Mouse (Mus musculus): ENCODE data around the gene Vmn1r40. TPM values are rescaled to one million over a fixed set of nuclear protein-coding genes. Genes with fewer than 3 reads are reported as not detected.

Vmn1r40 gene
- not detected in 2 replicates for polyA plus RNA-seq (2014; fragmentation: Nextera tagmentation; extraction: Ambion mirVana)

DNA sequence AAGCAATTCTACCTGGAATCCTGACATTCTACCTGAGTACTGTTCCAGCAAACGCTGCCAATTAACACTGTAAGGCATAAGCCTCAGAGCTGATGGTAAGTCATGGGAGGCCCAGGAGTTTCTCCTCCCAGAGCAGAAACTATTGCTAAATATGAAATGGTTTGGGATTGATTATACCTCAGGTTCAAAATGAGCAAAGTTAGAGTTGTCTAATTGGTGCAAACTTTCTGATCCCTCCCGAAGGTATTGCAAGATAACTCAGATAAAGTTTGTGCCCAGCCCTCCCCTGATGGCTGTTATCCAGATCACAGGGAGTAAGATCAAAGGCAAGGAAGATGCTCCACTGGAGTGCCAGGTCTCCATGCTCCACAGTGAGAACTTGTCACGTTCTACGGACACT lies at the start of gene Vmn1r40:
Gene Vmn1r40, plus strand, starts transcription at position 301 of the 400 bp plus-strand sequence.
- no peak for DNase-seq
- Histone ChIP-seq H3K27me3 (ENCODE audit: control insufficient read depth, insufficient read depth, low read length) (no peaks in the 10 kb centered on the region), H3K4me1 (ENCODE audit: control insufficient read depth, insufficient read depth, low read length) (no peaks in the 10 kb centered on the region), H3K4me2 (ENCODE audit: low read length) (no peak within 1 kb of the TSS), H3K9ac (replicated peaks; ENCODE audit: low read length) (no peak within 1 kb of the TSS), H3K9me3 (ENCODE audit: control insufficient read depth, low read length) (no peaks in the 10 kb centered on the region), H3K4me3 (replicated peaks; ENCODE audit: low read depth, low read length) (no peak within 1 kb of the TSS), H3K27ac (replicated peaks; ENCODE audit: low read depth, low read length) (no peak within 1 kb of the TSS), H3K36me3 (ENCODE audit: control insufficient read depth, insufficient read depth, low read length) (no peaks in the 10 kb centered on the region)
- no peak for ATAC-seq (ENCODE audit: low FRiP score, low TSS enrichment)
- WGBS: 86% methylated on average over 4 of the region's 4 CpGs

DNA sequence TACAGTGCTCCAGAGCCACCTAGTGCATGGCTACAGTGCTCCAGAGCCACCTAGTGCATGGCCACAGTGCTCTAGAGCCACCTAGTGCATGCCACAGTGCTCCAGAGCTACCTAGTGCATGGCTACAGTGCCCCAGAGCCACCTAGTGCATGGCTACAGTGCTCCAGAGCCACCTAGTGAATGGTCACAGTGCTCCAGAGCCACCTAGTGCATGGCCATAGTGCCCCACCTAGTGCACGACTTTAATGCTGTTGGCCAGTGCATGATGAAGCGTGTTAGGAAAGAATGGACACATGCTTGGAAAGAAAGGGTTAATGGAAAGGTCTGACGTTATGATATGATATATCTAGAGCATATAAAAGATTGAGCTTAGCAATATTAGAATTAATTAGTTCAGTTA lies 49.0 kb upstream of the Vmn1r40 start:
- H3K36me3 ChIP-seq (ENCODE audit: control insufficient read depth, insufficient read depth, low read length): peaks cover 30% of the 10 kb centered on the region
- 84% methylated on average over 3 of the region's 3 CpGs for WGBS
- no peak for DNase-seq

DNA sequence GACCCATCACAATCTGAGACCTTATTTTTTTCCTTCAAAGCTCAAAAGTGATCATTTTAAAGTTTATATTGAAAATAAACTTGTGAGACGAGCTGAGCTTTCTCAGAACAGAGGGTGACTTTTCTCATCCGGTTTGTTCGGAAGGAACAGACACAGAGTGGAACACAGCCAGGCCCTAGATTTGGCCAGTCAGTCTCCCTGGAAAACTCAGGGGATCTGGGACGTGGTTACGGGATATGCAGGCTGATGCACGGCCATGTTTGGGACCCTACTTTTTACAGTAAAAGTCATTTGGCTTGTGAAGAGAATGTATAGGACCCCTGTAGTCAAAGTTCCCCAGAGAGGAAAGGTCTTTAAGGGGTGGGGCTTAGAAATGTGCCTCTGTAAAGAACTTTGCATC lies 48.4 kb upstream of the Vmn1r40 start:
- WGBS: 91% methylated on average over 6 of the region's 6 CpGs
- no peak overlapping the region for H3K4me2 ChIP-seq (ENCODE audit: low read length)
- no peak for ATAC-seq (ENCODE audit: low FRiP score, low TSS enrichment)
- H3K27me3 ChIP-seq (ENCODE audit: control insufficient read depth, insufficient read depth, low read length): no peaks in the 10 kb centered on the region
- no peaks in the 10 kb centered on the region for H3K4me1 ChIP-seq (ENCODE audit: control insufficient read depth, insufficient read depth, low read length)
- H3K9ac ChIP-seq (replicated peaks; ENCODE audit: low read length): no peak overlapping the region
- no peak overlapping the region for H3K4me3 ChIP-seq (replicated peaks; ENCODE audit: low read depth, low read length)
- H3K36me3 ChIP-seq (ENCODE audit: control insufficient read depth, insufficient read depth, low read length): peaks cover 33% of the 10 kb centered on the region
- H3K27ac ChIP-seq (replicated peaks; ENCODE audit: low read depth, low read length): no peak overlapping the region
- H3K9me3 ChIP-seq (ENCODE audit: control insufficient read depth, low read length): no peaks in the 10 kb centered on the region
- DNase-seq: no peak

More for the DNA sequence above, 49.0 kb upstream of the Vmn1r40 start:
- no peak for ATAC-seq (ENCODE audit: low FRiP score, low TSS enrichment)
- H3K9ac ChIP-seq (replicated peaks; ENCODE audit: low read length): no peak overlapping the region
- H3K27ac ChIP-seq (replicated peaks; ENCODE audit: low read depth, low read length): no peak overlapping the region
- H3K4me2 ChIP-seq (ENCODE audit: low read length): no peak overlapping the region
- H3K27me3 ChIP-seq (ENCODE audit: control insufficient read depth, insufficient read depth, low read length): no peaks in the 10 kb centered on the region
- no peaks in the 10 kb centered on the region for H3K4me1 ChIP-seq (ENCODE audit: control insufficient read depth, insufficient read depth, low read length)
- no peaks in the 10 kb centered on the region for H3K9me3 ChIP-seq (ENCODE audit: control insufficient read depth, low read length)
- H3K4me3 ChIP-seq (replicated peaks; ENCODE audit: low read depth, low read length): no peak overlapping the region

DNA sequence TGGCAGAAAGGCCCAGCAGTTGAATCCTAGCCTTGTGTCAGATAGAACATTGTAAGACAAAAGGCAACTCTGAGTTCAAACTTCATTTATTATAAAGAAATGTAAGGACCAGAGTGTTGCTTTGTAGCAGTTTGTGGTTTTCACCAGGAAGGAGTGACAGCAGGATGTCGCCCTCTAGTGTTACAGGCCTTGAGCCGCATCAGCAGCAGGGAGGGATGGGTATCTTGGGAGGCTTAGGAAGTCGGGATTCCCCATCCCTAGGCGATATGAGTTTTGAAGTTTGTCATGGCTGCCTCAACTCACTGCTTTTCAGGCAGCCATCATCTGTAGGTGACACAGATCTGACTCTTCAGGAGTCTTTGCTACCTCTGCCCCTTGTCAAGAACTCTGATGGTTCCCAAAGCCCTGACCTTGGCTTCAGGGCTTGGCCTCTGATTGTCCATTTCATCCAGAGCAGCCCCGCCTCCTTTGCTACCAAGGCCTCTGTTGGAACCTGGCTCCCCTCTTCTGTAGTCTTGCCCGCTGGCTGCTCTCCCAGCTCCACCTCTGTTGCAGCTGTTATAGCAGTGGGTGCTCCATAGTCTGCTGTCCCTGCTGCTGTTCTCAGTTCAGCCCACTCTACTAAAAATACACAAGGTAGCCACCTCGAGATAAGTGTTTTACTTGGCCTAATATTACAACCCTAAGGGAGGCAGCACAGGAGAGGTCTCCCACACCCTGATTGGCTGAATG lies 47.5 kb upstream of the Vmn1r40 start:
- Histone ChIP-seq H3K9ac (replicated peaks; ENCODE audit: low read length) (no peak overlapping the region), H3K36me3 (ENCODE audit: control insufficient read depth, insufficient read depth, low read length) (peaks cover 31% of the 10 kb centered on the region), H3K4me3 (replicated peaks; ENCODE audit: low read depth, low read length) (no peak overlapping the region), H3K9me3 (ENCODE audit: control insufficient read depth, low read length) (no peaks in the 10 kb centered on the region), H3K27me3 (ENCODE audit: control insufficient read depth, insufficient read depth, low read length) (no peaks in the 10 kb centered on the region), H3K4me2 (ENCODE audit: low read length) (no peak overlapping the region), H3K27ac (replicated peaks; ENCODE audit: low read depth, low read length) (no peak overlapping the region), H3K4me1 (ENCODE audit: control insufficient read depth, insufficient read depth, low read length) (no peaks in the 10 kb centered on the region)
- WGBS: 33% methylated on average over 7 of the region's 7 CpGs
- DNase-seq (peak; percentile 67), ATAC-seq (ENCODE audit: low FRiP score, low TSS enrichment) (no peak)

DNA sequence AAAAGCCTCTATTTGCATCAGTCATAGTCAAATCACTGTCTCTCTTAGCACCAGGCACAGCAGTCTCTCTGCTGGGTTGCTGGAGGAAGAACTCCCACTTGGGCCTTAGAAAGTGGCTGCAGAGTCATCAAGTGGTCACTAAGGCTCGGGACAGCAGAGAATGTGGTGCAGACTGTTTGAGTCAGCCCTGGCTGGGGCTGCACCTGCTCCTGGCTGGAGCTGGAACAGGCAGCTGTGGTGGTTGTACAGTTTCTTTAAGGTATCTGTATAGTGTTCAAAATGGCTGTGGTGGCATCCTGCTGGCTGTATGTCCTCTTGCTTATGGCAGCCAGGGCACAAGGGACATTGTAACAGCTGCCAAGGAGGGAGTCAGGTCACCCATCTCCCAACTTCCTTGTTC lies 46.9 kb upstream of the Vmn1r40 start:
- Histone ChIP-seq H3K27me3 (ENCODE audit: control insufficient read depth, insufficient read depth, low read length) (no peaks in the 10 kb centered on the region), H3K9ac (replicated peaks; ENCODE audit: low read length) (no peak overlapping the region), H3K4me3 (replicated peaks; ENCODE audit: low read depth, low read length) (no peak overlapping the region), H3K9me3 (ENCODE audit: control insufficient read depth, low read length) (no peaks in the 10 kb centered on the region), H3K27ac (replicated peaks; ENCODE audit: low read depth, low read length) (no peak overlapping the region), H3K36me3 (ENCODE audit: control insufficient read depth, insufficient read depth, low read length) (peaks cover 32% of the 10 kb centered on the region), H3K4me2 (ENCODE audit: low read length) (no peak overlapping the region), H3K4me1 (ENCODE audit: control insufficient read depth, insufficient read depth, low read length) (no peaks in the 10 kb centered on the region)
- DNase-seq: no peak
- 78% methylated on average over 1 of the region's 1 CpGs for WGBS
- ATAC-seq (ENCODE audit: low FRiP score, low TSS enrichment): no peak

DNA sequence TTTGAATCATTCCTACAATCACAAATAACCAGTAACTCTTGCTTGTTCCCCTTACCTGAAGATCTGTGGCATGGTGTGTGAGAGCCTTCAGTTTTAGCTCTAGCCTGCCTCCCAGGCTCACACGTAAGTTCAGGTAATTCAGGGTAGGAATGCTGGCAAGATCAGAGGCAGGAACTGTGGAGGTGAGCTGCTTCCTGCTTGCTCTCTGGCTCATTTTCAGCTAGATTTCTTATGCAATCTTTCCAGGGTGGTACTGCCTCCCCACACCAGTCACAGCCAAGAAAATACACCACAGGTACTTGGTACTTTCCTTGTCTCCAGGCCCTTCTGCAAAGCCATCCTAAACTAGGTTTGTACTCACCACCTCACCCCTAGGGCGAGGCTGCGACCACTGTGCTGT lies 44.8 kb upstream of the Vmn1r40 start:
- H3K9ac ChIP-seq (replicated peaks; ENCODE audit: low read length): no peak overlapping the region
- DNase-seq (no peak), ATAC-seq (ENCODE audit: low FRiP score, low TSS enrichment) (no peak)
- no peak overlapping the region for H3K27ac ChIP-seq (replicated peaks; ENCODE audit: low read depth, low read length)
- no peaks in the 10 kb centered on the region for H3K9me3 ChIP-seq (ENCODE audit: control insufficient read depth, low read length)
- no peaks in the 10 kb centered on the region for H3K4me1 ChIP-seq (ENCODE audit: control insufficient read depth, insufficient read depth, low read length)
- H3K4me3 ChIP-seq (replicated peaks; ENCODE audit: low read depth, low read length): no peak overlapping the region
- WGBS: 94% methylated on average over 3 of the region's 3 CpGs
- no peak overlapping the region for H3K4me2 ChIP-seq (ENCODE audit: low read length)
- H3K27me3 ChIP-seq (ENCODE audit: control insufficient read depth, insufficient read depth, low read length): no peaks in the 10 kb centered on the region
- peaks cover 25% of the 10 kb centered on the region for H3K36me3 ChIP-seq (ENCODE audit: control insufficient read depth, insufficient read depth, low read length)

DNA sequence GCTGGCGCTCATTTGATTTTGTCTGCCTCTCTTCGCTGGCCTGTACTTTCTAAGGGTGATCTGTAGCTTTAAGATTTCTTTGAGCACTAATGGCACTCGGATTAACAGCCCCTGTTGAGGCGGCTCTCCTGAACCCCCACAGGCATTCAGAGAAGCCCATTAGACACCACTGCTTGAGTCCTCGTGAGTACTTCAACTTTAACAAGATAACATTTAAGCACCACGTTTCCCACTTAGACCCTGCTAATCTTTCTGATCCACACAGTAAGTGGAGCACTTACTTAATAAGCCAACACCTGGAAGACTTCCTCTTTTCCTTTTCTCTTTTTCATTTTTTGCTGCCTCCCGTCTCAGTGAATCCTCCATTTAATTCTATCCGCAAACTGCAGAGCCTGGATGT lies 42.2 kb upstream of the Vmn1r40 start:
- H3K9me3 ChIP-seq (ENCODE audit: control insufficient read depth, low read length): no peaks in the 10 kb centered on the region
- H3K27me3 ChIP-seq (ENCODE audit: control insufficient read depth, insufficient read depth, low read length): no peaks in the 10 kb centered on the region
- H3K27ac ChIP-seq (replicated peaks; ENCODE audit: low read depth, low read length): no peak overlapping the region
- no peak for ATAC-seq (ENCODE audit: low FRiP score, low TSS enrichment)
- peaks cover 25% of the 10 kb centered on the region for H3K36me3 ChIP-seq (ENCODE audit: control insufficient read depth, insufficient read depth, low read length)
- no peaks in the 10 kb centered on the region for H3K4me1 ChIP-seq (ENCODE audit: control insufficient read depth, insufficient read depth, low read length)
- 51% methylated on average over 8 of the region's 8 CpGs for WGBS
- no peak overlapping the region for H3K9ac ChIP-seq (replicated peaks; ENCODE audit: low read length)
- no peak overlapping the region for H3K4me3 ChIP-seq (replicated peaks; ENCODE audit: low read depth, low read length)
- no peak overlapping the region for H3K4me2 ChIP-seq (ENCODE audit: low read length)
- DNase-seq: no peak

DNA sequence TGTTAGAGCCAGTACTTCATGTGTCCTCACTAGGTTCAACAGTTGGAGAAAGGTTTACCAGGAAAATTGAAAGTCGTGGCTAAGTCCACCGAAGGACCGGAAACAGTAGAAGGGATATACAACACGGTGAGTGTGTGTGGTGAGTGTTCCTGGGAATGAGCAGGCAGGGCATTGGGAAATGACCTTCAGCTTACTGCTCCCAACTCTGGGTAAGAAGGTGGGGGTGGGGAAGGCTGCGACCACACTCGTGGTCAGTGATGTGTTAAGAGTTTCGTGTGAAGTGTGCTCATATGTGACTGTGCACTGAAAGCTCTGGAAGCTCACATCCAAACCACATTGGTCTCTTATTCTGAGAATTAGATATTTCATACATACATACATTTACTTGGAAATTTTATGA lies 41.7 kb upstream of the Vmn1r40 start:
- Histone ChIP-seq H3K9me3 (ENCODE audit: control insufficient read depth, low read length) (no peaks in the 10 kb centered on the region), H3K4me2 (ENCODE audit: low read length) (no peak overlapping the region), H3K4me1 (ENCODE audit: control insufficient read depth, insufficient read depth, low read length) (no peaks in the 10 kb centered on the region), H3K9ac (replicated peaks; ENCODE audit: low read length) (no peak overlapping the region), H3K27ac (replicated peaks; ENCODE audit: low read depth, low read length) (no peak overlapping the region), H3K36me3 (ENCODE audit: control insufficient read depth, insufficient read depth, low read length) (peaks cover 25% of the 10 kb centered on the region), H3K27me3 (ENCODE audit: control insufficient read depth, insufficient read depth, low read length) (no peaks in the 10 kb centered on the region), H3K4me3 (replicated peaks; ENCODE audit: low read depth, low read length) (no peak overlapping the region)
- 85% methylated on average over 7 of the region's 7 CpGs for WGBS
- no peak for ATAC-seq (ENCODE audit: low FRiP score, low TSS enrichment)
- DNase-seq: no peak

DNA sequence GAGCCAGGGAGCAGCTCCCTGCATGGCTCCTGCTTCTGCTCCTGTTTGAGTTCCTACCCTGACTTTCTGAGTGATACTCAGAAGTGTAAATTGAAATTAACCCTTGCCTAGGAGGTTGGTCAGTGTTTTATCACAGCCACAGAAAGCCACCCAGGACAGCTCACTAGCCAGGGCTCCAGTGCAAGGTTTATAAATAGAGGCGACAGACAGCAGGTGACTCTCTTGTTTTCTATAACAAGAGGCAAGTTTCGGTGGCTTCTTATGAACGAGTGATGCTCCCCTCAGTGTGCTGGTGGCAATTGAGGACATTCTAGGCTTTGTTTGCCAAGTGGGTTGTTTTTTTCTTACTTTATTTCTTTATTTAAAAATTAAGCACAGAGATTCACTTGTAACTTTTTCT lies 40.4 kb upstream of the Vmn1r40 start:
- Histone ChIP-seq H3K4me2 (ENCODE audit: low read length) (no peak overlapping the region), H3K4me1 (ENCODE audit: control insufficient read depth, insufficient read depth, low read length) (no peaks in the 10 kb centered on the region), H3K9ac (replicated peaks; ENCODE audit: low read length) (no peak overlapping the region), H3K36me3 (ENCODE audit: control insufficient read depth, insufficient read depth, low read length) (peaks cover 25% of the 10 kb centered on the region), H3K27me3 (ENCODE audit: control insufficient read depth, insufficient read depth, low read length) (no peaks in the 10 kb centered on the region), H3K27ac (replicated peaks; ENCODE audit: low read depth, low read length) (no peak overlapping the region), H3K4me3 (replicated peaks; ENCODE audit: low read depth, low read length) (no peak overlapping the region), H3K9me3 (ENCODE audit: control insufficient read depth, low read length) (no peaks in the 10 kb centered on the region)
- no peak for ATAC-seq (ENCODE audit: low FRiP score, low TSS enrichment)
- WGBS: 81% methylated on average over 3 of the region's 3 CpGs
- no peak for DNase-seq
